Mouse (Mus musculus) embryonic stem cell, embryonic (primary cell): ENCODE results near the gene Gm49673.
"Not testable (repeated sequence)": the region's sequence is repeated elsewhere in the genome, so short reads cannot be mapped to it uniquely, and the experiment has no call there.

Experiments
- CTCF ChIA-PET, 4 experiments: fragments of 300-600 bp in 2 of 4; fragments of 350-600 bp in 2 of 4; sonication (Branson Sonifier 250); formaldehyde crosslinking; loops; one replicate each; lab custom pipeline; 2022; ENCODE audit warnings: inconsistent platforms in 2 of 4; lab: Charles Lee
- POLR2A ChIA-PET, 4 experiments: fragments of 300-600 bp in 2 of 4; fragments of 350-600 bp in 2 of 4; sonication (Branson Sonifier 250); formaldehyde crosslinking; loops; one replicate each; lab custom pipeline; 2022; ENCODE audit warnings: antibody characterized with exemption in 4 of 4, inconsistent platforms in 1 of 4; lab: Charles Lee

Gene Gm49673

GRCm38 (mm10) chr17:8147439-8148316, at the start of gene Gm49673, which contains the start of gene Rnaset2a:
Gene Gm49673, minus strand, starts transcription at chr17:8147788.
Gene Rnaset2a, minus strand, starts transcription at chr17:8148097.
- CTCF ChIA-PET: not testable (repeated sequence)
- POLR2A ChIA-PET: interaction anchor here in 1 of 4 experiments (0.6 kb wide), 1 partner anchor 1169 kb away, joined by 3 read pairs; the partner anchor contains the start of gene Gm49721

DNA sequence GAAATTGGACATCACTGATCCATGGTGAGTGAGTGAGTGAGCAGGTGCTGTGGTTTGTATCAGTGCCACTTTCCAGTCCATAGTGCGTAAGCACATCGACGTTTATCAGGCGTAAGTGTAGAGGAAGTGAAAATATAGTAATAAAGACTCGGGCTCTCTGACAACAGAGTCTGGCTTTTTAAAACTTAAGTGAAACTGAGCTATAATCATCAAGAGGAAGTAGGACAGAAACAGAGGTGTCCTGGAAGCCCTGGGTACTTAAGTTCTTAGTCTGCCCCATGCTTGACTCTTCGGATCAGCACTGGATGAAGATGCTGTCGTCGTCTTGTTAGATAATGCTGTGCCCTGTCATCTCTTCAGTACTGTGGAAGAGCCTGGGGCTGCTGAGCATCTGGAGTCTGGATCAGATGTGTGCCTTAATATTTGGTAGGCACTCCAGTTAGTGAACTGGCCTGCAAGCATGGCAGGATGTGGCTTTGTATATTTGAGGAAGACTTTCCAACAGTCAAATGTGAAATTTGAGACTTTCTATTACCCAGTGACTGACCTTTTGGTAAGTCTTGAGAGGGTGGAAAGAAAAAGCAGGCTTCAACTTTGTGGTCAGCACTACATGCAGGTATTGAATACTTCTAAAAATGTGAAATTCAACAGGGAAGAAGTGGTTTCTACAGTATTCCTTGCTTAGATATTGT, 48.2 kb upstream of the Gm49673 start:
- POLR2A ChIA-PET: interaction anchor here in 1 of 4 experiments (0.6 to 1.3 kb wide), 2 partner anchors 8 to 499 kb away, joined by 4 read pairs; no protein-coding TSS in a partner anchor
- CTCF ChIA-PET: no interaction called here

DNA sequence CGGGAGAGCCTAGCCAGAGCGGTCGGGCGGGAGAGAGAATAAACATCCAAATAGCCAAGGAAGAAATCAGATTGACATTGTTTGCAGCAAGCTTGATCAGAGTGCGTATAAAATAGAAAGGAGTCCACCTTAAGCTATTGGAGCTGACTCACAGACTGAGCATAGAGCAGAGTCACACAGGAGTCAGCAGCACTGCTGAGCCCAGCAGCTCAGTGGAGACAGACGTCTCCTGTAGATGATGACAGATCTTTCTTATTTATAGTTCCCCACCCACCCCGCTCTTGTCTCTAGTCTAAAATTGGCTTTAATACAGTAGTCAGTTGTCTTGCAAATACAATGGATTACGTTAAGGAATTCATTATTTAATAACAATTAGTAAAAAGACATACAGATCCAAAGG, 46.1 kb upstream of the Gm49673 start:
- CTCF ChIA-PET: no interaction called here
- POLR2A ChIA-PET: interaction anchor here in 1 of 4 experiments (0.6 to 1.7 kb wide), 3 partner anchors 10 to 22 kb away, joined by 3 to 4 read pairs (median 4); no protein-coding TSS in a partner anchor

- POLR2A ChIA-PET: interaction anchor here in 2 of 4 experiments (0.6 to 1.6 kb wide), 8 partner anchors 9 to 192 kb away, joined by 3 to 13 read pairs (median 3); no protein-coding TSS in a partner anchor
- CTCF ChIA-PET: interaction anchor here in 1 of 4 experiments (0.6 kb wide), 1 partner anchor 192 kb away, joined by 5 read pairs; no protein-coding TSS in a partner anchor
Measured at GRCm38 (mm10) chr17:8184217-8184616, 36.6 kb upstream of the Gm49673 start.

GRCm38 (mm10) chr17:8183815-8184214, 36.2 kb upstream of the Gm49673 start:
- ChIA-PET POLR2A (interaction anchor here in 2 of 4 experiments (0.6 to 1.6 kb wide), 7 partner anchors 10 to 192 kb away, joined by 3 to 13 read pairs (median 3); no protein-coding TSS in a partner anchor), CTCF (no interaction called here)

- POLR2A ChIA-PET: interaction anchor here in 1 of 4 experiments (1.0 kb wide), 1 partner anchor 10 kb away, joined by 3 read pairs; no protein-coding TSS in a partner anchor
- CTCF ChIA-PET: no interaction called here
Measured at GRCm38 (mm10) chr17:8177090-8177489, 29.5 kb upstream of the Gm49673 start.

- ChIA-PET CTCF (no interaction called here), POLR2A (interaction anchor here in 1 of 4 experiments (0.7 to 2.3 kb wide), 5 partner anchors 8 to 1001 kb away, joined by 3 to 12 read pairs (median 4); partner anchors contain the start of gene Rps6ka2)
Measured at GRCm38 (mm10) chr17:8171081-8171480, 23.5 kb upstream of the Gm49673 start.

DNA sequence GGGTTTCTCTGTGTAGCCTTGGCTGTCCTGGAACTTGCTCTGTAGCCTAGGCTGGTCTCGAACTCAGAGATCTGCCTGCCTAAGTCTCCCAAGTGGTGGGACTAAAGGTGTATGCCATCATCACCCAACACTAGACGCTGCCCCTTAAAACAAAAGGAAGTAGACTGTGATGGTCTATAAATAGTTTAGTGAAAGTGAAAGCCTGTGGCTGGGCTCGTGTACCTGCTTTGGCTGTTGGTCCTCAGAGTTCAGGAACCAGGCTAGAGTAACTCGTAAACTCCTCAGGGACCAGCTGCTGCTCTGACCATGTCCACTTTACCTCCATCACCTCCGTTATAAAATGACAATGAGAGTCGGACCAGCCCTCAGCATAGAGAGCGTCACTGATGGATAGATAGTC, 22.7 kb upstream of the Gm49673 start:
- ChIA-PET POLR2A (interaction anchor here in 1 of 4 experiments (1.5 to 2.3 kb wide), 2 partner anchors 9 to 17 kb away, joined by 3 to 12 read pairs; no protein-coding TSS in a partner anchor), CTCF (no interaction called here)

GRCm38 (mm10) chr17:8167436-8167835, 19.8 kb upstream of the Gm49673 start:
- POLR2A ChIA-PET: interaction anchor here in 1 of 4 experiments (1.1 kb wide), 1 partner anchor 267 kb away, joined by 5 read pairs; the partner anchor contains the start of gene T
- CTCF ChIA-PET: not testable (repeated sequence)

- POLR2A ChIA-PET, CTCF ChIA-PET: not testable (repeated sequence)
Measured at GRCm38 (mm10) chr17:8166454-8166853, 18.9 kb upstream of the Gm49673 start.

DNA sequence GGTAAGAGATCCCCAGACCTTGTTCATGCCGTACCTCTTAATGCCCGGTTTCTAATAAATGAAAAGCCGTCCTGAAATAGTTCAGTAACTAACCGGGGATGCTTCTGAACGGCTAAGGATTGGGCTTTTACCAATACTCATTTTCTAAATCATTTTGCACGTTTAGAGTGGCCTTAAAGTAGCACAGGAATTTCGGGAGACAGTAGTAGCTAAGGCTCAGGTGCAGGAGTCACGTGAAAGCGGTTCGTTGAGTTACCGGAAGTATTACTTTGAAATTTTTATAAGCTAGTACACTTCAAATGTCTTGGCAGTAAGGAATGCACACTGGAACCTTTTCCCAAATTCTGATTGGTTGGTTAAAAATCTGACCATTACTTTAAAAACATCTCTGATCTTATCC, 18.4 kb upstream of the Gm49673 start:
- POLR2A ChIA-PET, CTCF ChIA-PET: not testable (repeated sequence)

DNA sequence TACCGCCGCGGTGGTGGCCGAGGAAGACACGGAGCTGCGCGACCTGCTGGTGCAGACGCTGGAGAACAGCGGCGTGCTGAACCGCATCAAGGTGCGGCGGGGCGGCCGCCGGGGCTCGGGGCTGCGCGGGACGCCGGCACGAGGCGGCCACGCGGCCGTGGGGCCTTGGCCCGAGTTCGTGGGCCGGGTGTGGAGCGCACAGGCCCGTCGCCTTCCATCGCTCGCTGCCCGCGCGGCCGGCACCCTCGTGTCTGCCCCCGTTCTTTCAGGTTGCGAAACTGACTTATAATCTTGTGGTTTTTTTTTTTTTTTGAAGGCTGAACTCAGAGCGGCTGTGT, 18.0 kb upstream of the Gm49673 start:
- CTCF ChIA-PET, POLR2A ChIA-PET: not testable (repeated sequence)

DNA sequence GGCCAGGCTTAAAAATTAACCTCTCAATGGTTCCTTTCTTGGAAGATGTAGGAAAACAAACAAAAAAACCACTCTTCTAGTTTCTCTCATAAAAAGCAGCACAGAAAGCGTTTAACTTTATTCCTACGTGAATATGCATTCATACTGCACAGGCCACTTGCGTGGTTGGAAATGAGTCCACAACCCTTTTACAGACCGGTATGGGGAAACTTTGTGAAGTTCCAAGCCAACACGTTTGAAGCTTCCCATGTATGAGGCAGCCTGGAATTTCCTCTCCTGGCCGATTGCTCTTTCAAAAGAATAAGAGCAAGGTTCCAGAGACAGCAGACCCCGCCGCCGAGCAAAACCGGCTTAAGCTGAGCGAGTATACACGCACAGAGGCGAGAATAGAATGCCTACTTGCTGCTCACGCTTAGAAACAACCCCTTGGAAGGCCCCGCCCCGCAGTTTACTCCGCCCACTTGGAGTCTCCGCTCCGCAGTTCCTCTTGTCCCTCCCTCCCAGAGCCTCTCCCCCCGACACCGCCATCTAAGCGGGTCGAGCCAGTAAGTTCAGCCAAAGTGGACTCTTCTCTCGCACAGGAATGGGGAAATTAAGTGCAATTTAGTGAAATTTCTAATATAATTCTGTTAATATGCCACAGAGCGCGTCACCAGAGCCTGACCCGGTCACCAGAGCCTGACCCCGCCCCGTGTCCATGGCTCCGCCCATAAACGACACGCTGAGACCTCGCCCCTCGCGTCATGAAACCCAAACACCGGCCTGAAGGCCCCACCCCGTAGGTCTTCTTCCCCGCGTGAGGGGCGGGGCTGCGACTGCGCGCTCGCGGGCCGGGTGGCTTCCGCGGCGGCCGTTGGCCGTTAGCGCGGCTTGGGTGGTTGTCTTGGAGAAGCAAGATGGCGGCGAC, 17.4 kb upstream of the Gm49673 start, which contains the start of gene Fgfr1op:
Gene Fgfr1op, plus strand, starts transcription at position 801 of the 907 bp plus-strand sequence.
- POLR2A ChIA-PET: not testable (repeated sequence)

DNA sequence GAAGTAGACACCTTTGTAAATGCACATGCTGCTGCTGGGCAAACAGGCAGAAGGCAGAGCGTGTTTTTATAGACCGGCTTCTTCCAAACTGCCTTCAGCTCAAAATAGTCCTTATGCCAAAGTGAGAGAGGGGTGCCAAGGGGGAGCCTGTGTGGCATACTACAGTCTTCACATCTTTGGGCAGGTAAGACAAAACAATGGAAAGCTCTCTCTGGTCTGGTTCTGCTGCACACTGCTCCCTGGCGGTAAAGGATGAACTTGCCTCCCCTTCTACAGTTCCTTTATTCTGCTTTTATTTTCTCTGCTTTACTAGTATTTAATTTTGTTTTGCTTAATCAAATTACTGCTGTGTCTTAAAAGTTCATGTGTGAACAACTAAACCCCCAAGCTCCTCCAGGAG, 13.4 kb upstream of the Gm49673 start:
- ChIA-PET CTCF (interaction anchor here in 1 of 4 experiments (0.6 kb wide), 1 partner anchor 1195 kb away, joined by 3 read pairs; no protein-coding TSS in a partner anchor), POLR2A (interaction anchor here in 2 of 4 experiments (0.6 kb wide), 2 partner anchors 215 to 1195 kb away, joined by 3 to 4 read pairs; no protein-coding TSS in a partner anchor)

More for the DNA sequence above, 17.4 kb upstream of the Gm49673 start, which contains the start of gene Fgfr1op:
- CTCF ChIA-PET: not testable (repeated sequence)

DNA sequence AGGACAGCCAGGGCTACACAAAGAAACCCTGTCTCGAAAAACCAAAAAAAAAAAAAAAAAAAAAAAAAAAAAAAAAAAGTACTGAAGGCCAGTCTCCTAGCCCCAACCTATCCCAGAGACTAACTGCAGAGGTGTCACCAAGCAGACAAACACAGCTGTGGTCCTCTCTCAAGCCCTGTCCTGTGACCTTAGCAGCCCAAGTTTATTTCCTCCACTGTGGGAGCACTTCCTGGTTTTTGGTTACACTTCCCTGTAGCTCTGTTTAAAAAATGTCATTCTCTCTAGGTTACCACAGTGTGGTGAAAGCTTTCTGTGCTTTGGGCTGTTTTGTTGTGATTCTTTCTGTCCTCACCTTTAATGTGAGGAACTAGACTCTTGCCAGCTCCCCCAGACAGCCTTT, 11.0 kb upstream of the Gm49673 start:
- CTCF ChIA-PET, POLR2A ChIA-PET: not testable (repeated sequence)

DNA sequence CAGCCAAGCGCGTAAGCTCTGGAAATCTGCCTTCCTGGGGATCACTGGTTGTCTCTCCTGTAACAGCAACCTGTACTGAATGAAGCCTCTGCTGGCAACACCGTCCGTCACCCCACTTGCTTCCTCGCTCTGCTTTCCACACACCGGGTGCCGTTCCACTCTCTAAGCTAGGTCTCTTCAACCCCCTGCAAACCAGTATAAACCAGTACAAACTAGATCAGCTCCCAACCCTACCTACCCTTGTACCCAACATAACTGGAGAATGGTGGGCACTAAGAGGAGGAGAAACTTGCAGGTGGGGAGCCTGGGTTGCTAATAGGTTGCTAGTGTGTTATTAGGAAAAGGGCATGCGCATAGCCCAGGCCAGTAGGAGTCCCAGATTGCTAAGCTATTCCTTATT, 8.4 kb upstream of the Gm49673 start:
- CTCF ChIA-PET, POLR2A ChIA-PET: not testable (repeated sequence)

GRCm38 (mm10) chr17:8155010-8155409, 7.4 kb upstream of the Gm49673 start:
- CTCF ChIA-PET, POLR2A ChIA-PET: not testable (repeated sequence)

DNA sequence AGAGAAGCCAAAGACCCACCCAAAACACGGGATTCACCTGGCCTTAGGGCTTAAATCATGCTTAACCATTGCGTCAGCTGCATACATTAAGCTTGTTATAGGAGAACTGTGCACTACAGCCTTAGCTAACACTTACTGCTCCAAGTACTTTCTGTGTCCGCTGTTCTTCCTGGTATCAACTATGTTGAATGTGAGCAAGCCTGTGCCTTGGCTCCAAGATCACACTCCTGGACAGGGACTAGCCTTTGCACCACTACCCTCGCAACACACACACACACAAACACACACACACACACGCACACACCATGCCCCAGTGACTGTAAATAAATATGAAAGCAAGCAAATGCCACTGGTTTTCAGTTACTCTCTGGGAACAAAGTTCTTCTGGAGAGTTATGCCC, 657 bp downstream of the Gm49673 start:
- POLR2A ChIA-PET: interaction anchor here in 1 of 4 experiments (0.6 kb wide), 1 partner anchor 1168 kb away, joined by 3 read pairs; the partner anchor contains the start of gene Gm49721

More for the DNA sequence above, 657 bp downstream of the Gm49673 start:
- CTCF ChIA-PET: interaction anchor here in 1 of 4 experiments (0.7 kb wide), 1 partner anchor 972 kb away, joined by 4 read pairs; no protein-coding TSS in a partner anchor
